Comparison of ENCODE assay signal across 26 mouse cellular contexts in the genomic region with DNA sequence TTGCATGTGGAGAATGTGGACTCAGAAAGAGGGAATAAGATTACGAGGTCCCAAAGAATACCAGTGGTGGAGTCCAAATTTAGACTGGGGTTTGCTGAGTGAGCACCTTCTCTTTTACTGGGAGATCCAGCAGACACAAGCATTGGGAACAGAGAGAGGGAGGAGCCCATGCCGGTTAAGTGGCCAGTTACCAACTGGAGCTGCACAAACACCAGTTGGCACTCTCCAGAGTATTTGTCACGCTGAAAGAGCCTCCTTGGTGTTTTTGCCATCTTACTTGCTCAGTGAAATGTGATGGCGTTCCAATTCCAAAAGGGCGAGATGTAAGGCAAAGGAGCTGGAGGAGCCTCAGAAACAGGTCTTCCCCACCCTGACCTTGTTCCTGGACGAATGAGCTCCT.
DNase-seq lines count a peak whose midpoint lies in the region; ATAC-seq and TF ChIP-seq lines count a peak whose summit lies in the region.
"Had no signal": no experiment of that assay in that cellular context is flagged by ENCODE, and none has a peak within 500 bp of the region (broad histone marks: within the 10 kb centered on the region; RNA-seq: fewer than 3 reads in every experiment).

No protein-coding gene starts in this region.

- no peak overlapping the region for H3K4me2 ChIP-seq in midbrain, embryonic 13.5 days (replicated peaks)
- H3K4me2 ChIP-seq in hindbrain, embryonic 11.5 days (replicated peaks; ENCODE audit: low read depth, low read length), result no peak overlapping the region
- H3K4me2 ChIP-seq: forebrain, embryonic 13.5 days; intestine, embryonic 15.5 days; limb, embryonic 15.5 days; liver, embryonic 15.5 days; lung, embryonic 15.5 days; midbrain, embryonic 15.5 days; neural tube, embryonic 13.5 days had no signal

- no peak for ATAC-seq in midbrain, embryonic 13.5 days
- no peak for ATAC-seq in hindbrain, embryonic 11.5 days (ENCODE audit: low FRiP score)
- ATAC-seq: forebrain, embryonic 13.5 days; hindbrain, embryonic 16.5 days; intestine, embryonic 15.5 days; midbrain, embryonic 15.5 days had no signal

- no peak for TF ChIP-seq CTCF in ES-Bruce4 (IDR thresholded peaks at IDR 0.05; ENCODE audit: low read depth, low read length)

- TF ChIP-seq EP300 in ES-Bruce4 (IDR thresholded peaks at IDR 0.05; ENCODE audit: insufficient read depth, low read depth, low read length), result no peak

- H3K9ac ChIP-seq in ES-Bruce4 (ENCODE audit: low read depth, poor library complexity, severe bottlenecking), result no peak overlapping the region
- no peak overlapping the region for H3K9ac ChIP-seq in midbrain, embryonic 13.5 days (replicated peaks)
- no peak overlapping the region for H3K9ac ChIP-seq in hindbrain, embryonic 11.5 days (ENCODE audit: low read depth, low read length)
- H3K9ac ChIP-seq: forebrain, embryonic 13.5 days; intestine, embryonic 15.5 days; limb, embryonic 15.5 days; liver, embryonic 15.5 days; lung, embryonic 15.5 days; midbrain, embryonic 15.5 days; neural tube, embryonic 13.5 days had no signal

- H3K9me3 ChIP-seq in ES-Bruce4 (replicated peaks; ENCODE audit: control insufficient read depth, insufficient read depth, low read length, poor library complexity, severe bottlenecking), result no peaks in the 10 kb centered on the region
- H3K9me3 ChIP-seq in midbrain, embryonic 13.5 days, result no peaks in the 10 kb centered on the region
- no peaks in the 10 kb centered on the region for H3K9me3 ChIP-seq in hindbrain, embryonic 11.5 days (ENCODE audit: control insufficient read depth, low read length)
- H3K9me3 ChIP-seq: forebrain, embryonic 13.5 days; intestine, embryonic 15.5 days; limb, embryonic 15.5 days; liver, embryonic 15.5 days; lung, embryonic 15.5 days; midbrain, embryonic 15.5 days; neural tube, embryonic 13.5 days had no signal

- intact Hi-C loops in heart, postnatal 14 days (cut with DNase I), result no loop called here

- no peaks in the 10 kb centered on the region for H3K36me3 ChIP-seq in ES-Bruce4 (ENCODE audit: control insufficient read depth, insufficient read depth, low read length, poor library complexity, severe bottlenecking)
- H3K36me3 ChIP-seq in midbrain, embryonic 13.5 days, result no peaks in the 10 kb centered on the region
- no peaks in the 10 kb centered on the region for H3K36me3 ChIP-seq in hindbrain, embryonic 11.5 days (ENCODE audit: control insufficient read depth, insufficient read depth, low read length)
- H3K36me3 ChIP-seq: intestine, embryonic 15.5 days; limb, embryonic 15.5 days; liver, embryonic 15.5 days; lung, embryonic 15.5 days; midbrain, embryonic 15.5 days; neural tube, embryonic 13.5 days had no signal

- TF ChIP-seq POLR2A in ES-Bruce4 (IDR thresholded peaks at IDR 0.05; ENCODE audit: insufficient read depth, low read length), result no peak

- DNase-seq in cerebellum, adult 11-12 months, result peak; percentile 60
- DNase-seq in cerebellum, adult 8-10 months, result no peak
- peak; percentile 93 for DNase-seq in heart, adult 11 months
- DNase-seq in heart, postnatal 14 days, result no peak
- DNase-seq in cerebellum, adult 9-11 months, result peak; percentile 57
- no peak for DNase-seq in hindbrain, embryonic 11.5 days (ENCODE audit: low spot score)
- DNase-seq: adrenal gland, postnatal 25 days; heart, postnatal 4 days; kidney, adult 8-10 months; kidney, postnatal 14 days; layer of hippocampus, postnatal 36 days; lung, postnatal 36 days; retina, postnatal 1 day; right cerebral cortex, postnatal 25 days; spleen, adult 18-20 months had no signal

- peak overlapping the region; percentile 49 for H3K27ac ChIP-seq in ES-Bruce4 (ENCODE audit: insufficient read depth, low read length)
- H3K27ac ChIP-seq in midbrain, embryonic 13.5 days, result no peak overlapping the region
- no peak overlapping the region for H3K27ac ChIP-seq in hindbrain, embryonic 11.5 days (ENCODE audit: low read depth, low read length)
- H3K27ac ChIP-seq: forebrain, embryonic 13.5 days; intestine, embryonic 15.5 days; limb, embryonic 15.5 days; liver, embryonic 15.5 days; lung, embryonic 15.5 days; midbrain, embryonic 15.5 days; neural tube, embryonic 13.5 days had no signal

- H3K27me3 ChIP-seq in ES-Bruce4 (ENCODE audit: control insufficient read depth, insufficient read depth, low read length, poor library complexity, severe bottlenecking), result no peaks in the 10 kb centered on the region
- H3K27me3 ChIP-seq in midbrain, embryonic 13.5 days, result no peaks in the 10 kb centered on the region
- H3K27me3 ChIP-seq in hindbrain, embryonic 11.5 days (ENCODE audit: control insufficient read depth, insufficient read depth, low read length), result no peaks in the 10 kb centered on the region
- H3K27me3 ChIP-seq: forebrain, embryonic 13.5 days; intestine, embryonic 15.5 days; limb, embryonic 15.5 days; liver, embryonic 15.5 days; lung, embryonic 15.5 days; megakaryocyte, embryonic 14.5 days; midbrain, embryonic 15.5 days; neural tube, embryonic 13.5 days had no signal

- H3K4me1 ChIP-seq in ES-Bruce4 (ENCODE audit: control insufficient read depth, insufficient read depth, low read length), result peaks cover 7% of the 10 kb centered on the region
- H3K4me1 ChIP-seq in midbrain, embryonic 13.5 days (replicated peaks), result no peaks in the 10 kb centered on the region; the same call in 1 of the 2 replicates
- no peaks in the 10 kb centered on the region for H3K4me1 ChIP-seq in hindbrain, embryonic 11.5 days (replicated peaks; ENCODE audit: control insufficient read depth, insufficient read depth, low read length)
- H3K4me1 ChIP-seq: intestine, embryonic 15.5 days; limb, embryonic 15.5 days; liver, embryonic 15.5 days; lung, embryonic 15.5 days; megakaryocyte, embryonic 14.5 days had no signal

- 81% methylated on average over 6 of the region's 6 CpGs for WGBS in midbrain, embryonic 13.5 days
- WGBS in hindbrain, embryonic 11.5 days, result 82% methylated on average over 6 of the region's 6 CpGs

- H3K4me3 ChIP-seq in ES-Bruce4 (ENCODE audit: low read depth, low read length), result no peak overlapping the region
- no peak overlapping the region for H3K4me3 ChIP-seq in midbrain, embryonic 13.5 days (replicated peaks)
- H3K4me3 ChIP-seq in hindbrain, embryonic 11.5 days (ENCODE audit: low read depth, low read length), result no peak overlapping the region
- H3K4me3 ChIP-seq: forebrain, embryonic 13.5 days; intestine, embryonic 15.5 days; limb, embryonic 15.5 days; liver, embryonic 15.5 days; lung, embryonic 15.5 days; megakaryocyte, embryonic 14.5 days; midbrain, embryonic 15.5 days; neural tube, embryonic 13.5 days had no signal

Comparison
In these comparisons a context has a peak if more than half of its experiments do, and no peak if none do; other contexts are left out.
1. DNase-seq: peak in cerebellum, adult 11-12 months (single experiment), heart, adult 11 months (single experiment) and cerebellum, adult 9-11 months (single experiment); none in cerebellum, adult 8-10 months (single experiment), heart, postnatal 14 days (0 of 2) and hindbrain, embryonic 11.5 days (single experiment).